Mouse (Mus musculus): ENCODE data around the gene Wdr61.

DNA sequence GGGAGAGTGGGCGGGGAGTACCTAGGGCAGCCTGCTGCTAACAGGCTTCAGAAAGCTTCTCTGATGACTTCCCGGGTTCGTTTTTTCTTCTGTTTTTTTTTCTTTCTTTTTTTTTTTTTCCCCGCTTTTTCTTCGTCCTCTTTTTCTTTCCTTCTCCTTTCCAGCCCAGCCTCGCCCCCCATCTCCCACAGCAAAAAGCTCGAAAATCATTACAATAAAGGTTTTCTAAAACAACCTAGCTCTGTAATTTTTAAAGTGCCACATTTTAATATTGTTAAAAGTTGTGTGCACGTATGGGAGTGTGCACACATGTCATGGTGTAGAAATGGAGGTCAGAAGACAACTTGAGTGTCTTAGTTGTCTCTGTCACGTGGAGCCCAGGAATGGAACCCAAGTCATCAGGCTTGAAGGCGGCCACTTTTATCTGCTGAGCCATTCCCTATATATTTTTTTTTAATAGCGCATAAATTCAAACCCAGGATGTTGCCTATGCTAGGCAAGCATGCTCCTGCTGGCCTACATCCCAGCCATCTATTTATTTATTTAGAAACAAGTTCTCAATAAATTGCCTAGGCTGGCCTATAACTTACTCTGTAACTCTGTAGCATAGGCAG is 427 bp upstream of the Wdr61 start:
- TF ChIP-seq CTCF (IDR thresholded peaks at IDR 0.05; ENCODE audit: low read depth) (no peak), EP300 (IDR thresholded peaks at IDR 0.05; ENCODE audit: low read depth) (no peak)

All from liver, postnatal 0 days (tissue).